Mouse (Mus musculus) CH12.LX (cell line): ENCODE measurements around the gene Hdac8. TPM values are rescaled to one million over a fixed set of nuclear protein-coding genes. Genes with fewer than 3 reads are reported as not detected.

Source experiments
- DNase-seq: peaks from one replicate; pipeline ENCODE4 v3.0.0-alpha.2; 2013; ENCODE audit errors: extremely low read depth
- H3K27ac ChIP-seq: 2 replicates; pipeline ENCODE4 v1.5.1; 2012; ENCODE audit warnings: low read depth, mild to moderate bottlenecking, control low read depth, moderate library complexity; ENCODE audit not compliant: insufficient read depth
- H3K27me3 ChIP-seq: replicated peaks from 2 replicates; pipeline ENCODE3; 2012; ENCODE audit warnings: inconsistent platforms
- H3K36me3 ChIP-seq, 2 experiments: replicated peaks in 1 of 2; 2 replicates each; pipeline versions ENCODE3 to v1.6.1; 2012; ENCODE audit warnings: inconsistent platforms in 1 of 2, low read length in 1 of 2, mild to moderate bottlenecking in 1 of 2, mixed read lengths in 1 of 2, moderate library complexity in 1 of 2; ENCODE audit not compliant: control insufficient read depth in 1 of 2, insufficient read depth in 1 of 2
- H3K4me1 ChIP-seq, 2 experiments: 2 replicates each; pipeline ENCODE4 v1.6.1; 2012; ENCODE audit warnings: inconsistent platforms in 1 of 2, moderate library complexity in 1 of 2; ENCODE audit not compliant: insufficient read depth in 2 of 2, control insufficient read depth in 1 of 2
- H3K4me2 ChIP-seq: 2 replicates; pipeline ENCODE4 v1.6.1; 2012; ENCODE audit warnings: low read depth, mild to moderate bottlenecking, control low read depth; ENCODE audit not compliant: poor library complexity, insufficient read depth, severe bottlenecking
- H3K4me3 ChIP-seq, 3 experiments: fragments of 150-350 bp in 1 of 3; sonication (generic) in 1 of 3; replicated peaks in 1 of 3; 2 replicates each; pipeline versions ENCODE3 to v1.5.1; 2011 to 2012; ENCODE audit warnings: low read depth in 2 of 3, low read length in 2 of 3, mild to moderate bottlenecking in 2 of 3, moderate library complexity in 2 of 3, control low read depth in 1 of 3, improper control_type of control experiment in 1 of 3, inconsistent platforms in 1 of 3, mixed read lengths in 1 of 3; ENCODE audit not compliant: poor library complexity in 1 of 3
- H3K79me2 ChIP-seq: replicated peaks from 2 replicates; pipeline ENCODE4 v1.6.1; 2012; ENCODE audit warnings: mild to moderate bottlenecking, moderate library complexity; ENCODE audit not compliant: control insufficient read depth, poor library complexity, insufficient read depth, severe bottlenecking; ENCODE audit errors: extremely low read depth
- H3K9ac ChIP-seq: 2 replicates; pipeline ENCODE4 v1.6.1; 2012; ENCODE audit warnings: low read depth, mild to moderate bottlenecking, control low read depth, moderate library complexity; ENCODE audit not compliant: insufficient read depth
- H3K9me3 ChIP-seq: replicated peaks from 2 replicates; pipeline ENCODE3; 2012; ENCODE audit warnings: low read length, inconsistent platforms, mixed read lengths
- CHD1 ChIP-seq: IDR thresholded peaks from 2 replicates; pipeline ENCODE4 v1.6.1; 2012; ENCODE audit warnings: low read depth, low read length, improper control_type of control experiment, inconsistent platforms
- CHD2 ChIP-seq: IDR thresholded peaks from 2 replicates; pipeline ENCODE4 v1.6.1; 2011; ENCODE audit warnings: low read length, improper control_type of control experiment
- CTCF ChIP-seq, 2 experiments: IDR thresholded peaks in 1 of 2; conservative IDR thresholded peaks in 1 of 2; 2 replicates each; pipeline ENCODE4 v1.5.1; 2011 to 2012; ENCODE audit warnings: low read depth in 2 of 2, low read length in 2 of 2, improper control_type of control experiment in 1 of 2, inconsistent platforms in 1 of 2, mild to moderate bottlenecking in 1 of 2, moderate library complexity in 1 of 2
- E2F4 ChIP-seq: IDR thresholded peaks from 2 replicates; pipeline ENCODE4 v1.6.1; 2011; ENCODE audit warnings: low read depth, low read length, improper control_type of control experiment; ENCODE audit not compliant: insufficient replicate concordance
- ELF1 ChIP-seq: IDR thresholded peaks from 2 replicates; pipeline ENCODE4 v1.6.1; 2014; ENCODE audit warnings: low read depth, mild to moderate bottlenecking, inconsistent platforms, low read length, improper control_type of control experiment
- ETS1 ChIP-seq: conservative IDR thresholded peaks from 2 replicates; pipeline ENCODE4 v1.6.1; 2012; ENCODE audit warnings: low read depth, mild to moderate bottlenecking, inconsistent platforms, low read length, improper control_type of control experiment, moderate library complexity
- HCFC1 ChIP-seq: IDR thresholded peaks from 2 replicates; pipeline ENCODE4 v1.6.1; 2012; ENCODE audit warnings: low read depth, mild to moderate bottlenecking, inconsistent platforms, low read length, improper control_type of control experiment
- IRF4 ChIP-seq: IDR thresholded peaks from 2 replicates; pipeline ENCODE4 v1.6.1; 2014; ENCODE audit warnings: low read depth, mild to moderate bottlenecking, inconsistent platforms, low read length, improper control_type of control experiment
- JUN ChIP-seq: IDR thresholded peaks from 2 replicates; pipeline ENCODE4 v1.6.1; 2011; ENCODE audit warnings: low read depth, mild to moderate bottlenecking, low read length, improper control_type of control experiment, moderate library complexity; ENCODE audit not compliant: insufficient read depth
- KAT2A ChIP-seq: IDR thresholded peaks from 2 replicates; pipeline ENCODE4 v1.6.1; 2012; ENCODE audit warnings: low read length, improper control_type of control experiment, inconsistent platforms; ENCODE audit not compliant: insufficient replicate concordance
- MAFK ChIP-seq: IDR thresholded peaks from 2 replicates; pipeline ENCODE4 v1.6.1; 2011; ENCODE audit warnings: low read length, improper control_type of control experiment; ENCODE audit not compliant: insufficient replicate concordance
- MAX ChIP-seq: IDR thresholded peaks from 2 replicates; pipeline ENCODE4 v1.6.1; 2011; ENCODE audit warnings: low read length, improper control_type of control experiment
- MAZ ChIP-seq: IDR thresholded peaks from 2 replicates; pipeline ENCODE4 v1.6.1; 2012; ENCODE audit warnings: low read depth, mild to moderate bottlenecking, inconsistent platforms, low read length, improper control_type of control experiment, moderate library complexity
- MXI1 ChIP-seq: IDR thresholded peaks from 2 replicates; pipeline ENCODE4 v1.6.1; 2011; ENCODE audit warnings: mild to moderate bottlenecking, low read depth, low read length, improper control_type of control experiment
- MYC ChIP-seq: IDR thresholded peaks from 2 replicates; pipeline ENCODE4 v1.6.1; 2011; ENCODE audit warnings: low read depth, mild to moderate bottlenecking, improper control_type of control experiment, low read length
- NELFE ChIP-seq: IDR thresholded peaks from 2 replicates; pipeline ENCODE4 v1.6.1; 2011; ENCODE audit warnings: low read depth, low read length, improper control_type of control experiment
- NRF1 ChIP-seq: IDR thresholded peaks from 2 replicates; pipeline ENCODE4 v1.6.1; 2014; ENCODE audit warnings: low read depth, mild to moderate bottlenecking, inconsistent platforms, low read length, improper control_type of control experiment, moderate library complexity
- PAX5 ChIP-seq: IDR thresholded peaks from 2 replicates; pipeline ENCODE4 v1.6.1; 2012; ENCODE audit warnings: low read length, inconsistent platforms, mixed read lengths
- POLR2A ChIP-seq: IDR thresholded peaks from 2 replicates; pipeline ENCODE4 v1.6.1; 2011; ENCODE audit warnings: low read depth, mild to moderate bottlenecking, improper control_type of control experiment, low read length
- POLR2AphosphoS2 ChIP-seq: IDR thresholded peaks from 2 replicates; pipeline ENCODE4 v1.6.1; 2011; ENCODE audit warnings: low read depth, low read length, improper control_type of control experiment
- RCOR1 ChIP-seq: conservative IDR thresholded peaks from 2 replicates; pipeline ENCODE4 v1.6.1; 2012; ENCODE audit warnings: low read depth, mild to moderate bottlenecking, inconsistent platforms, low read length, improper control_type of control experiment
- SIN3A ChIP-seq: IDR thresholded peaks from 2 replicates; pipeline ENCODE4 v1.6.1; 2012; ENCODE audit warnings: low read length, improper control_type of control experiment, inconsistent platforms
- SMC3 ChIP-seq: IDR thresholded peaks from 2 replicates; pipeline ENCODE4 v1.6.1; 2011; ENCODE audit warnings: low read depth, low read length, improper control_type of control experiment
- TBP ChIP-seq: conservative IDR thresholded peaks from 2 replicates; pipeline ENCODE4 v1.6.1; 2011; ENCODE audit warnings: low read depth, low read length, improper control_type of control experiment
- TCF12 ChIP-seq: IDR thresholded peaks from 2 replicates; pipeline ENCODE4 v1.6.1; 2014; ENCODE audit warnings: low read depth, mild to moderate bottlenecking, inconsistent platforms, low read length, improper control_type of control experiment
- UBTF ChIP-seq: IDR thresholded peaks from 2 replicates; pipeline ENCODE4 v1.6.1; 2012; ENCODE audit warnings: low read depth, mild to moderate bottlenecking, inconsistent platforms, low read length, improper control_type of control experiment, moderate library complexity
- USF1 ChIP-seq: IDR thresholded peaks from 2 replicates; pipeline ENCODE4 v1.6.1; 2014; ENCODE audit warnings: low read depth, mild to moderate bottlenecking, inconsistent platforms, low read length, improper control_type of control experiment
- ZC3H11A ChIP-seq: IDR thresholded peaks from 2 replicates; pipeline ENCODE4 v1.6.1; 2012; ENCODE audit warnings: low read depth, mild to moderate bottlenecking, inconsistent platforms, low read length, improper control_type of control experiment
- ZKSCAN1 ChIP-seq: IDR thresholded peaks from 2 replicates; pipeline ENCODE4 v1.6.1; 2012; ENCODE audit warnings: low read depth, inconsistent platforms, low read length, improper control_type of control experiment, borderline replicate concordance
- ZMIZ1 ChIP-seq: IDR thresholded peaks from 2 replicates; pipeline ENCODE4 v1.6.1; 2012; ENCODE audit warnings: low read depth, mild to moderate bottlenecking, inconsistent platforms, low read length, improper control_type of control experiment
- dilution Hi-C: fragments of 300-500 bp; cut with MboI; formaldehyde crosslinking; loops from 2 replicates; pipeline ENCODE4 v1.14.3; 2020; ENCODE audit warnings: low sequenced_read_pairs; ENCODE audit not compliant: extremely low pct_unique_long_range_greater_than_20kb, extremely low pct_ligation_motif_present
- in situ Hi-C: fragments of 300-500 bp; cut with MboI; formaldehyde crosslinking; loops from 3 replicates; pipeline ENCODE4 v1.14.3; 2019; ENCODE audit warnings: low sequenced_read_pairs, low pct_ligation_motif_present, low pct_unique_long_range_greater_than_20kb, mixed read lengths
- polyA plus RNA-seq: library from polyadenylated mRNA; unstranded; fragments of >175 nt; gene quantifications from 2 replicates; pipeline ENCODE4 v1.2.1, GENCODE M21; 2012; ENCODE audit warnings: low read depth; ENCODE audit not compliant: insufficient read length
- total RNA-seq, 2 experiments: library from RNA; depleted of rRNA; stranded (reverse); fragments of 300-350 nt in 1 of 2; fragments of >200 nt in 1 of 2; gene quantifications; 2 replicates each; pipeline ENCODE4 v1.2.3; 2012 to 2014

Gene Hdac8
- total and polyA plus RNA-seq, 3 experiments = 11.2 to 13.9 (median 13.0) TPM

DNA sequence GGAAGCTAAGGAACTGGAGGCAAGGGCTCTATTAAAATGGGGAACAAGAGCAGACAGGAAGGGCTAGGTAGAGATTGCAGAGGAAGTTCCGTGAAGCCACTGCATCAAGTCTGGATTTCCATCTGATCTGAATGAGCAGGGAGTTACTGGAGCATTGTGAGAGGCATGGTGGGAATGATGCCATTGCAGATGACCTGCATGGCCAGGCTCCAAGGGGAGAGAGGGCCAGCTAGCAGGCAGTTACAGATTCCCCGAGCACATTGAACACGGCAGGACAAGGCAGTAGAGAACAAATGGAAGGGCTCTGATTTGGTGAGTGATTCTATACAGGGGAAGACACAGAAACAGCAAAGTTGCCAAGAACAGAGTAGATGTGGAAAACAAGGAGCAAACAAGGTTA, 138.6 kb downstream of the Hdac8 start:
- no peak for TF ChIP-seq HCFC1
- TF ChIP-seq ELF1 = no peak
- TF ChIP-seq PAX5 = no peak
- no peak for TF ChIP-seq SIN3A
- no peak for TF ChIP-seq CTCF (conservative IDR thresholded peaks at IDR 0.05 in 1 of 2, IDR thresholded peaks at IDR 0.05 in 1 of 2; ENCODE audit: low read depth in 2 of 2, low read length in 2 of 2)
- TF ChIP-seq MAZ = no peak
- TF ChIP-seq SMC3 = no peak
- no peak for TF ChIP-seq ETS1
- no peak for TF ChIP-seq CHD1
- no peak for TF ChIP-seq USF1
- no peak for TF ChIP-seq E2F4
- TF ChIP-seq MAFK = no peak
- TF ChIP-seq ZMIZ1 = no peak
- no peak for TF ChIP-seq MYC
- no peak for TF ChIP-seq NRF1
- no peak for TF ChIP-seq TCF12
- no peak for TF ChIP-seq RCOR1
- no peak for TF ChIP-seq ZC3H11A
- TF ChIP-seq TBP = no peak
- no peak for TF ChIP-seq POLR2AphosphoS2
- TF ChIP-seq, all 38 proteins: peak for 0
- in situ Hi-C loops = loop anchor here (25.0 kb wide), 1 partner anchor 104 kb away; the partner anchor contains the start of gene Cited1
- H3K4me1 ChIP-seq = no peaks in the 10 kb centered on the region
- no peaks in the 10 kb centered on the region for H3K79me2 ChIP-seq
- H3K4me3 ChIP-seq = no peak overlapping the region
- dilution Hi-C loops = no loop called here
- no peak overlapping the region for H3K4me2 ChIP-seq
- H3K9ac ChIP-seq = no peak overlapping the region
- peaks cover 0 to 9% of the 10 kb centered on the region in 2 experiments for H3K36me3 ChIP-seq
- H3K9me3 ChIP-seq = no peaks in the 10 kb centered on the region
- H3K27ac ChIP-seq = no peak overlapping the region
- H3K27me3 ChIP-seq = no peaks in the 10 kb centered on the region
- DNase-seq = no peak

DNA sequence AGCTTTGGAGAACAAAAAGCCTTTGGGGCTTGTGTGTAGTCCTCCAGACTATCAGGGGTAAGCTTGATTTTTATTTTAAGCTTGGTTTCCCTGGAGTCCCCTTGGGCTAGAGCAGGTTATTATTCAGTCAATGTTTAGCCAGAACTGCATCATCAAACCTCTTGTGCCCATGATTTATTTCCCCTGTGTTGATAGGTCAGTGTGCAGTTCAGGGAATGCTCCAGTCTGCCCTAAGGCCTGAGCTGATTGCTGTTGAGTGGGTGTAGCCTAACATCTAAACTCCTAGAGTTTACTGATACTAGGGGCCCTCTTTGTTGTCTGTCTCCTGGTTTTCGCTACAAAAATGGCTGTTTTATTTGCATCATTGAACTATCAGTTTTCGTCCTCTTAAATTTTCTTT, 142.9 kb downstream of the Hdac8 start:
- H3K9me3 ChIP-seq = no peaks in the 10 kb centered on the region
- H3K9ac ChIP-seq = no peak overlapping the region
- no peak for TF ChIP-seq MAX
- TF ChIP-seq UBTF = no peak
- TF ChIP-seq POLR2A = no peak
- no peak for TF ChIP-seq TBP
- TF ChIP-seq MXI1 = no peak
- no peak for TF ChIP-seq ZKSCAN1
- TF ChIP-seq NRF1 = no peak
- no peak for TF ChIP-seq ZC3H11A
- no peak for TF ChIP-seq SIN3A
- no peak for TF ChIP-seq RCOR1
- no peak for TF ChIP-seq ZMIZ1
- TF ChIP-seq JUN = no peak
- no peak for TF ChIP-seq NELFE
- TF ChIP-seq KAT2A = no peak
- TF ChIP-seq IRF4 = no peak
- TF ChIP-seq CHD2 = no peak
- TF ChIP-seq, all 38 proteins: peak for 0
- dilution Hi-C loops (no loop called here), in situ Hi-C loops (loop anchor here (25.0 kb wide), 1 partner anchor 100 kb away; the partner anchor contains the start of gene Cited1)
- Histone ChIP-seq H3K4me3 (no peak overlapping the region), H3K4me1 (no peaks in the 10 kb centered on the region), H3K36me3 (peaks cover 0 to 5% of the 10 kb centered on the region in 2 experiments), H3K4me2 (no peak overlapping the region), H3K79me2 (no peaks in the 10 kb centered on the region), H3K27me3 (no peaks in the 10 kb centered on the region), H3K27ac (no peak overlapping the region)
- no peak for DNase-seq
